Mouse (Mus musculus): ENCODE results near the gene D330020A13Rik.

DNA sequence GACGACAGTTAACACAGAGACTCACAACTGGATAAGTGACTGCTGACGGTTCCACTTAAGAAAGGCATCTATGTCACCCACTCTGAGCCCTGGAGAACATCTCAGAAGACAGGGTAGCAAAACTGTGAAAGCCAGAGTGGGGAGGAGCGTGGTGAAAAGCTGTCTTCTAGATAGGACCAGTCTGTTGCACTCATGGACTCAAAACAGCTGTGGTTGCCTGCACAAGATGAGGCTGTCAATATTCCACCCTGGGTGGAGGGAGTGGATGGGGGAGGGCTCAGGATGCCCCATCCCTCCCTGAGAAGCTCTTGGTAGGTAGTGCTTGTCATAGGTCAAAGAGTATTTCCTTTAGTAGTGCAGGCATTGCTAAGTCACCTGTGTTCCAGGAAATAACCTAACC lies 15.6 kb downstream of the D330020A13Rik start:
- TF ChIP-seq MAX (IDR thresholded peaks at IDR 0.05) (no peak), CTCF (IDR thresholded peaks at IDR 0.05; ENCODE audit: control insufficient read depth, insufficient read depth, insufficient read length) (no peak), MYOD1 (IDR thresholded peaks at IDR 0.05; ENCODE audit: control insufficient read depth, insufficient read length, low read depth) (no peak)
